Mouse (Mus musculus) urinary bladder, postnatal 4 days (tissue): ENCODE results near the gene Gse1.

Source experiments
- DNase-seq, 2 experiments: peaks; one replicate each; pipeline ENCODE4 v3.0.0; 2021 to 2022; ENCODE audit warnings: low spot score in 2 of 2

Gse1 gene

GRCm38 (mm10) chr8:120401712-120402111 lies 173.5 kb downstream of the Gse1 start:
- no peak for DNase-seq

DNA sequence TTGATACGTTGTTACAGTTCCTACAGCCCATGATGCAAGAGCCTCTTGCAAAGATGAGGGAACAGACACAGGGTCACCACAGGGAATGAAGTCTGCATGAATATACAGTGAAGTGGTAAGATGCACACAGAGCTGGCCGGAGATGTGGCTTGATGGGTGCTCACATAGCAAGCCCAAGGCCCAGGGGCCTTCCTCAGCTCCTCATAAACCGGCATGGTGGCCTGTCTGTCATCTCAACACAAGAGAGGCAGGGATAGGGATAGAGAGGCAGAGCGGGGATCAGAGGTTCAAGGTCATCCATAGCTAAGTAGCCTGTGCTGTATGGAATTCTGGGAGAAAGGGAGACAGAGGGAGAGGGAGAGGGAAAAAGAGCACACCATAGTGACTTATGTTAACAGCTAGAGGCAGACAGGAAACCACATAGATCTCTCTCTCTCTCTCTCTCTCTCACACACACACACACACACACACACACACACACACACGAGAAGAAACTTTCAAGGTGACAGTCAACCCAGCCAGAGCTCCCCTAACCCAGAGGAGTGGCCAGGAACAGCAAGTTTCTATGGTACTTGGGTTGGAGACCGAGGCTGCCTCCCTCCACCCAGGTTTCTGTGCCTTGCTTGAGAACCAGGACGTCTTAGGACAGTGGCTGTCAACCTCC lies 175.5 kb downstream of the Gse1 start:
- DNase-seq: no peak

GRCm38 (mm10) chr8:120404609-120405036 lies 176.4 kb downstream of the Gse1 start:
- no peak for DNase-seq

DNA sequence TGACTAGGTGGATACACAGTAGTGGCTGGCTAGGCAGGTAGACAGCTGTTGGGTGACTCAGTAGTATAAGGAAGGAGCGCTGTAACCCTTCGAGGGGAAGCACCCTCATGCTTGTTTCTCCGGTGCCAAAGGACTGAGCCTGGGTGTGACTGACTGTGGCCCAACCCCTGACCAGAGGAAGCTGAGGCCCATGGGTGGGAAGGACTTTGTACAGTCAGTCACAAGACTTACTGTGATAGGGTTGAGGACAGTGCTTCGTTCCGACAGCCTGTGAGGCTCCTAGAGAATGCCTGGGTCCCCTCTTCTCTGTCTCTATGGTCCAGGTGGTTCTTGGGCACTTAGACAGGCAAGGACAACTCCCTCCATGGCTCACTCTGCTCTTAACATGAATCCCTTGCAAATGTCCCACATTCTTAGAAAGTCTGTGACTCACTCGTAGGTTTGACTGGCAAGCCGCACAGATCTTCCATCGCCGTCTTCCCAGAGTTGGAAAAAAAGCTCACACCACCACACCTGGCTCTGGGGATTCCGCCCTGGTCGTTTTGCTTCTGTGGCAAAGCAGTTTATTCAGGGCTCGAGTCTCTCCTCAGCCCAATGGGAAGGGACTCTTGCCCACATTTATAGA lies 177.9 kb downstream of the Gse1 start:
- no peak for DNase-seq

- DNase-seq: no peak
Observed at GRCm38 (mm10) chr8:120407701-120408240, 179.5 kb downstream of the Gse1 start.

DNA sequence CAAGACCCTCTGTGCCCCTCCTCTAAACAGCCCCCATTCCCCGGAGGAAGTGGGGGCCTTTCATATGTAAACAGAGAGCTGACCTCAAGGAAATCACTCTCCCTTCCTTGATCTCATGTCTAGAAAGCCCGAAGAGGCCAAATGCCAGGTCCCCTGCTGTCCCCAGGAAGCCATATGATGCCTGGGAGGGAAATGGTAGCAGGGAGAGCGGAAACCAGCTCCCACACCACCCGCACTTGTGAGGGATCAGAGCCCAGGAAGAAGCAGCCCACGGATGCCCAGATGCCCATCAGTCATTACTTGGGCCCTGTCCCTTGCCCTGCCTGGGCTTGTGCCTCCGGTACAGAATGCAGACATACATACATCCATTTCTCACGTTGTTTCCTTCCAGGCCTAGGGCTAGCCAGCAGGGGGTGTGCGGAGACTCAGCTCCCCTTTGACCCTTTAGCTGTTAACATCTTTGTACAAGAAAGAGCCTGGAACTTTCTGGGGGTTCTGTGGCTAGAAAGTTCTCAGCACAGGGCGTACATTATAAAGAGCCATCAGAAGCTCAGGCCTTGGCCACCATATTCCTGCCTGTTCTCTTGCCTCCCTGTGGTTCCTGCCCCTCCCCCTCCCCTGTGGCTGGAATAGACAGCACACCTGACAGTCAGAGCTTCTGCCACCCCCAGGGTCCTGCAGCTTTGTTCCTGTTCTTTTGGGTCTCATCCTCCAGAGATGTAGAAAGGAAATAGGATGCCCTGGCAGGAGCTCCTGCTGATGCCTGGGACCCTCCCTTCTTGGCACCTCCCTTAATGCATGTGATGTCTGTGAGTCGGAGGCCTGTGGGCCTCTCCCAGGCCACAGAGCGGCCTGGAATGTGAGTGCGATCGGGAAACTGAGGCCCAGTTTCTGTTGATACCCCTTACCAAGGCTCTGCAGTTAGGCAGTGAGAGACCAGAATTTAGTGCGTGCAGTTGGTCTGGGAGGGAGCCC lies 180.3 kb downstream of the Gse1 start:
- no peak for DNase-seq

- no peak for DNase-seq
Observed at GRCm38 (mm10) chr8:120409371-120410013, 181.2 kb downstream of the Gse1 start.

GRCm38 (mm10) chr8:120411059-120411458 lies 182.8 kb downstream of the Gse1 start:
- no peak for DNase-seq

DNA sequence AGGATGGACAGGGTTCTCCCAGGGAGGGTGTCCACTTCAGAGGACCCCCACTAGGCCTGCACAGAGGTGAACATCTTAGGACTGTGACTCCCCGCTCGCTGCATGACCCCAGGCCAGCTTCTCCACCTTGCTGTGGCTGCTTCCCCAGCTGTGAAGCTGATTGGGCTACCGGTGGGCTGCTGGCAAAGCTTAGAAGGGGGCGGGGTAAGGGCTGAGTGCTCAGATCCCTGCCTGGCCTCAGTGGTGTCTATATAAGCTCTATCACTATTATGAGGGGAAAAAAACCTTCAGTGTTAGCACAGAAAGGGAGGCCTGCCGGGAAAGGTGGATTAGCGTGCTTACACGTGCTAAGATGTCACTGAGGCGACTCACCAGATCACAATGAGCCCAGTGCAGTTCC lies 183.6 kb downstream of the Gse1 start:
- DNase-seq: no peak

DNA sequence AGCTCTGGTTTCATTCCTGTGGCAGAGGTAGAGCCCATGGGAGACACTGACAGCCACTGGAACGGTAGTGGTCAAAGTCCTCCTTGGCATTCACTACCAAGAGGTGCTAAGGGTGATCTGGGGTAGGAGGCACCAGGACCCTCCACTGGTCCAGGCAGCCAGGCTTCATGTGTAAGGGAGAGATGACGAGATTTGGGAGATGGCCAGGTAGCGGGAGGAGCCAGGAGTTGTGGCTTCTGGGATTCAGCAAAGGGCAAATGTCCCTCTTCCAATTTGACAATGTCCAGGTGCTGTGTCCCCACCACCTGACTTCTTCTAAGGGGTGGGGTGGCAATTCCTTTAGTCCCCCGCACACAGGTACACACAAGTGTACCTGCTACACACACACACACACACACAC lies 184.1 kb downstream of the Gse1 start:
- DNase-seq: no peak

GRCm38 (mm10) chr8:120412911-120413625 lies 184.8 kb downstream of the Gse1 start:
- no peak for DNase-seq

DNA sequence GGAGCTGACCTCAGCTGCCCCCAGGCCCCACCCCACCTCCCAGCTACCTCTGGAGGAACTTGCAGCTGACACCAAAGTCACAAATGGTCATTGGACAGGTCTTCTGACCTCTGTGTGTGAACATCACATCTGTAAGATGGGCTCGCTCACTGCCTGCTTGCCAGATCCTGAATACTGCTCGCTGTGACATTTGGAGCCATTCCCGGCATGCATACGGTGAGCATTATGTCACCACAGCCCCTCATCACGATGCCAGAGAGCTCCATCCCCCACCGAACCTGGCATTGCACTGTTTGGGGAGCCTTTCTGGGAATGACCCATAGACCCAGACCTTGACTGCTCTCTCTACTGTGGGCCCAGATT lies 185.4 kb downstream of the Gse1 start:
- DNase-seq: no peak

- DNase-seq: no peak
Observed at GRCm38 (mm10) chr8:120414216-120414615, 186.0 kb downstream of the Gse1 start.

GRCm38 (mm10) chr8:120415474-120415873 lies 187.2 kb downstream of the Gse1 start:
- DNase-seq: no peak

DNA sequence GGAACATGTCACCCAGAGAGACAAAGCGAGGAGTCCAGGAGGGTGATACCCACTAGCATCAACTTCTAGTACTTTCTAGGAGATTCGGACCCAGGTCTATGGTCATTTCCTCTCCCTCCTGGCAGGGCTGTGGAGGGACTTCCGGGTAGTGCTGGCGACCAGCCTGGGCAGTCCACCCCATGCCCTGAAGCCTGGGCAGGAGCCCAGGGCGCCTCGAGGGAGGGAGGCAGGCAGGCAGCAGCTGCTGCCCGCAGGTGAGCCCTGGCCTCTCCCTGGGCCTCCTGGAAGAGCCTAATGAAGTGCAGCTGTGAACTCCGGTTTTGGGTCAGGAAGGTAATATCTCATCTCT lies 187.9 kb downstream of the Gse1 start:
- no peak for DNase-seq

- DNase-seq: peak; percentile 71 to 78
Observed at GRCm38 (mm10) chr8:120416522-120417394, 188.5 kb downstream of the Gse1 start.

GRCm38 (mm10) chr8:120418188-120418587 lies 189.9 kb downstream of the Gse1 start:
- no peak for DNase-seq

DNA sequence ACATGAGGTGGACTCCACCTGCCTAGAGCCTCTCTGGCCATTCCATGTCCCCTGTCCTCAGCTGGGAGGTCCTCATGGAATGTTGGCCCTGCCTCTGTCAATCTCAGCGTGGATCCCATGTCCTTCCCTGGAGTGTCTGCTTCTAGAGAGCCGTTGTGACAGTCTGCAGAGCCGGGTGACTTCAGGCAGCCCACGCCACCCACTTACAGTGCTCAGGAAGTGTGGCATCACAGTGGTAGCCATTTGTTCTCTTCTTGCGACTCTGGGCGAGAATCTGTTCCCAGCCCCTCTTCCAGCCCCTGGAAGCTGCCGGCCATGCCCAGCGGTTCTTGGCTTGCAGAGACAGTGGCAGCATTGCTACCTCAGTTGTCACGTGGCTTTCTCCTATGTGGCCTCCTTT lies 191.4 kb downstream of the Gse1 start:
- DNase-seq: no peak

- DNase-seq: no peak
Observed at GRCm38 (mm10) chr8:120420226-120420625, 192.0 kb downstream of the Gse1 start.

DNA sequence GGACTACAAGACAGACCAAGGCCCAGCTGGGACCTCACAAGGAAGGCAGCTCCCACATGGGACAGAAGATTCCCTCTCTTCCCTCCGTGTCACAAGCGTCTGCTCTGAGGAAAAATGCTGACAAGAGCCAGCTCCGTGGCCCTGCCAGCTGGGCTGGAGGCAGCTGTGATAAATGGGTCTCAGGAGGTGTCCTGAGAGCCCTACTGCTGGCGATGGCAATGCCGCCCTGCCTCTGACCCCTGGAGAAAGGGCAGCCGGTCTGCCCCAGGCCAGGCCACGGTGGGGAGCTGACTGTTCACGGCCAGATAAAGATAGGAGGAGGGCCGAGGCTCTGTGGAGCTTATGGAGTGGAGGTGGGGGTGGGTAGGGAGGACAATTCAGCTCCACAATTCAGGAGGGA lies 193.4 kb downstream of the Gse1 start:
- no peak for DNase-seq
